Mouse (Mus musculus): ENCODE results near the gene Gprc6a. TPM values are rescaled to one million over a fixed set of nuclear protein-coding genes. Genes with fewer than 3 reads are reported as not detected.

Gprc6a gene
- polyA plus RNA-seq, 1 experiment, result 0.08 TPM

DNA sequence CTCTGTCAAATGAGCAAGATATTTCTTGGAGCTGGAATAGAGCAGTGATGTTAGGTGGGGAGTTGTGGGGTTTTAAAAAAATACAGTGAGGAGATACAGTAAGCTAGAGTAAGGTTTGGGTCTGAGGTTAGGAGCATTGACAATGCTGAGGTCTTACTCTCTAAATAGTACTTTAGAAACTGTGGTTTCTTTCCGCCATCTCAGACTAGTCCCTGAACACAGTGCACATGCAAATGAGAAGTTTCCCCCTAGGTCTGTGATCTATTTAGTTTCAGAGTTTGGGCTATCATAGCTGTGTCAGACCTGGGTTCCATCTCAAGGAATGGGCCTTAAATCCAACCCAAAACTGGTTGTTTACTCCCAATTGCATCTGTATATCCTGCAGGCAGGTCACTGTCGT lies 39.7 kb downstream of the Gprc6a start:
- H3K4me1 ChIP-seq (replicated peaks; ENCODE audit: control insufficient read depth, insufficient read depth, low read length), result no peaks in the 10 kb centered on the region
- TF ChIP-seq CTCF (IDR thresholded peaks at IDR 0.05; ENCODE audit: borderline replicate concordance, control insufficient read depth, extremely low read depth, insufficient read depth, low read length, poor library complexity) (no peak), POLR2A (IDR thresholded peaks at IDR 0.05; ENCODE audit: control insufficient read depth, extremely low read depth, insufficient read depth, low read length, poor library complexity) (no peak)
- H3K27me3 ChIP-seq (ENCODE audit: control insufficient read depth, insufficient read depth, low read length), result no peaks in the 10 kb centered on the region
- no peak overlapping the region for H3K27ac ChIP-seq (ENCODE audit: control insufficient read depth, insufficient read depth, low read length)
- no peaks in the 10 kb centered on the region for H3K36me3 ChIP-seq (ENCODE audit: control insufficient read depth, insufficient read depth, low read length)
- H3K4me3 ChIP-seq (ENCODE audit: control insufficient read depth, insufficient read depth, low read length), result no peak overlapping the region
- 88% methylated on average over 2 of the region's 2 CpGs for WGBS
- no peak for DNase-seq

DNA sequence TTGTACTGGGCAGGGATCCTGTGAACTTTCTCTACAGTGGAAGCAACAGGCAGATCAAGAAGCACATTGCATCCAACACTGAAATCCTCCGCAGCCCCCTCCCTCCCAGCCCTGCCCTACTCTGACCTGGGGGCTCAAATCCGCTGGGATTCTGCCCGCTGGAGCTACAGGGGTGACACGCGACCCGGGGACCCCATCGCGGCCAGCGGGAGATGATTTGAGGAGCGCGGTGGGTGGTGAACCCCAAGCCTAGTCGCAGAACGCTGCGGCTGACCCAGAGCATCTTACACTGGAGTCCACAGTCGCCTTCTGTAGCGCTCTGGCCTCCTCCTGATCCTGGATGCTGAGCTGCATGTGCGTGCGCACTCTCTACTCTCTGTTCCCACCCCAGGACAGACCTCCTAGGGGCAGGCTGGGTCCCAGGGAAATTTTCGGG lies 41.1 kb downstream of the Gprc6a start, which contains the start of gene Fam162b:
Gene Fam162b, minus strand, starts transcription at position 379 of the 436 bp plus-strand sequence.
- Histone ChIP-seq H3K27me3 (ENCODE audit: control insufficient read depth, insufficient read depth, low read length) (no peaks in the 10 kb centered on the region), H3K4me1 (replicated peaks; ENCODE audit: control insufficient read depth, insufficient read depth, low read length) (no peaks in the 10 kb centered on the region), H3K27ac (ENCODE audit: control insufficient read depth, insufficient read depth, low read length) (no peak within 1 kb of the TSS), H3K4me3 (ENCODE audit: control insufficient read depth, insufficient read depth, low read length) (no peak within 1 kb of the TSS), H3K36me3 (ENCODE audit: control insufficient read depth, insufficient read depth, low read length) (no peaks in the 10 kb centered on the region)
- 17% methylated on average over 19 of the region's 19 CpGs for WGBS
- no peak for TF ChIP-seq CTCF (IDR thresholded peaks at IDR 0.05; ENCODE audit: borderline replicate concordance, control insufficient read depth, extremely low read depth, insufficient read depth, low read length, poor library complexity)
- TF ChIP-seq POLR2A (IDR thresholded peaks at IDR 0.05; ENCODE audit: control insufficient read depth, extremely low read depth, insufficient read depth, low read length, poor library complexity), result no peak
- DNase-seq, result no peak

DNA sequence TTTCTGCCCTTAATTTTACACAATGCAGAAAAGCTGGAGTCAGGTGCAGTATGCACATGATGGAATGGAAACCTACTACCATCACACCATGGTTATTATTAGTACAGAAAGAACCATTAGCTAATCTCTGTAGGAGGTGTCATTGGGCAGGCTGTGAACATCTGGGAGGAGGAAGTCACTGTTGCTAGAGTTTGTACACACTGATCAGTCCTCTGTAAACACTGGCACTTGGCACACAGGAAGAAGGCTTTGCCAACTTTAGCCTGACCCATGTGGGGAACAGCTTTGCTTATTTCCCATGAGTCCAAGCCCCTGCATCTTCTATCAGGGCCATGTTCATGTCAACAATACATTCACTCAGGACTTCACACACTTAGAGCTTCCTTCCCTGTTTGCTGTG lies 46.3 kb downstream of the Gprc6a start:
- DNase-seq, result no peak
- H3K27me3 ChIP-seq (ENCODE audit: control insufficient read depth, insufficient read depth, low read length), result no peaks in the 10 kb centered on the region
- no peaks in the 10 kb centered on the region for H3K4me1 ChIP-seq (replicated peaks; ENCODE audit: control insufficient read depth, insufficient read depth, low read length)
- no peak overlapping the region for H3K4me3 ChIP-seq (ENCODE audit: control insufficient read depth, insufficient read depth, low read length)
- H3K36me3 ChIP-seq (ENCODE audit: control insufficient read depth, insufficient read depth, low read length), result no peaks in the 10 kb centered on the region
- TF ChIP-seq POLR2A (IDR thresholded peaks at IDR 0.05; ENCODE audit: control insufficient read depth, extremely low read depth, insufficient read depth, low read length, poor library complexity), result no peak
- no peak for TF ChIP-seq CTCF (IDR thresholded peaks at IDR 0.05; ENCODE audit: borderline replicate concordance, control insufficient read depth, extremely low read depth, insufficient read depth, low read length, poor library complexity)
- H3K27ac ChIP-seq (ENCODE audit: control insufficient read depth, insufficient read depth, low read length), result no peak overlapping the region

DNA sequence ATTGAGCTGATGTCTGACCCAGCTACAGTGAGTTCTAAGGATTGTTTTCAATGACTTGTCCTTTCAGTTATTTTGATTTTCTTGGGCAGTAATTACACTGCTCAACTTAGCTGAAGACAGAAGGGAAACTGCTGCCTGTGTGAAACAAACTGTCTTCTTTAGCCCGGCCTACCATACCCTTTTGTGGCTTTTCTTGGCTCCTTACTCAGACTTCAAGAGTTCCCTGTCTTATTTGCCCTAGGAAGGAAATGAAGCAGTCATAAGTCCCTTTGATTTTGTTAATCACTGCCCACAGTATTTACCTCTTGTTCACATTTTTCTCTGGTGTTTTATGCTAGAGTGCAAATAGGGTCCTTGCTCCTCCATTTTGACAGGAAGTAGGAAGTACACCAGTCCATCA lies 46.9 kb downstream of the Gprc6a start:
- no peak overlapping the region for H3K27ac ChIP-seq (ENCODE audit: control insufficient read depth, insufficient read depth, low read length)
- H3K27me3 ChIP-seq (ENCODE audit: control insufficient read depth, insufficient read depth, low read length), result no peaks in the 10 kb centered on the region
- no peak for DNase-seq
- no peak for TF ChIP-seq POLR2A (IDR thresholded peaks at IDR 0.05; ENCODE audit: control insufficient read depth, extremely low read depth, insufficient read depth, low read length, poor library complexity)
- no peak overlapping the region for H3K4me3 ChIP-seq (ENCODE audit: control insufficient read depth, insufficient read depth, low read length)
- no peaks in the 10 kb centered on the region for H3K4me1 ChIP-seq (replicated peaks; ENCODE audit: control insufficient read depth, insufficient read depth, low read length)
- WGBS, result 7% methylated on average over 1 of the region's 1 CpGs
- H3K36me3 ChIP-seq (ENCODE audit: control insufficient read depth, insufficient read depth, low read length), result no peaks in the 10 kb centered on the region

- WGBS, result 43% methylated on average over 9 of the region's 9 CpGs
Observed at GRCm38 (mm10) chr10:51571225-51571996, 59.9 kb downstream of the Gprc6a start.

More at GRCm38 (mm10) chr10:51571225-51571996, 59.9 kb downstream of the Gprc6a start:
- DNase-seq, result no peak
- no peaks in the 10 kb centered on the region for H3K36me3 ChIP-seq (ENCODE audit: control insufficient read depth, insufficient read depth, low read length)
- no peak overlapping the region for H3K4me3 ChIP-seq (ENCODE audit: control insufficient read depth, insufficient read depth, low read length)
- H3K4me1 ChIP-seq (replicated peaks; ENCODE audit: control insufficient read depth, insufficient read depth, low read length), result no peaks in the 10 kb centered on the region
- H3K27ac ChIP-seq (ENCODE audit: control insufficient read depth, insufficient read depth, low read length), result no peak overlapping the region
- no peaks in the 10 kb centered on the region for H3K27me3 ChIP-seq (ENCODE audit: control insufficient read depth, insufficient read depth, low read length)
- TF ChIP-seq POLR2A (IDR thresholded peaks at IDR 0.05; ENCODE audit: control insufficient read depth, extremely low read depth, insufficient read depth, low read length, poor library complexity) (no peak), CTCF (IDR thresholded peaks at IDR 0.05; ENCODE audit: borderline replicate concordance, control insufficient read depth, extremely low read depth, insufficient read depth, low read length, poor library complexity) (no peak)

Other genes with a start within 250 kb of the Gprc6a start
- gene Gm49339, start 150.8 kb downstream of the Gprc6a start, polyA plus RNA-seq (2012; rRNA removed), result 5.2 and 7.2 TPM in 2 replicates
- gene Lilr4b, start 150.8 kb downstream of the Gprc6a start, polyA plus RNA-seq (2012; rRNA removed), result 1.5 and 2.8 TPM in 2 replicates
- gene Lilrb4a, start 140.5 kb downstream of the Gprc6a start, polyA plus RNA-seq (2012; rRNA removed), result 2.4 and 3.4 TPM in 2 replicates
- gene Fam162b, start 40.9 kb downstream of the Gprc6a start, polyA plus RNA-seq (2012; rRNA removed), result not detected in 2 replicates
- 0.09 TPM in 1 of 2 replicates, not detected in the other for gene Rfx6, start 46.3 kb upstream of the Gprc6a start, polyA plus RNA-seq (2012; rRNA removed)